Mouse (Mus musculus) CH12F3 (cell line): ENCODE data around the gene Supt7l.
"Not testable (repeated sequence)": the region's sequence is repeated elsewhere in the genome, so short reads cannot be mapped to it uniquely, and the experiment has no call there.

Source experiments
- in situ Hi-C: fragments of 300-500 bp; cut with MboI; formaldehyde crosslinking; loops from 2 replicates; pipeline ENCODE4 v1.14.3; 2020; ENCODE audit warnings: low sequenced_read_pairs

Supt7l gene

GRCm38 (mm10) chr5:31527707-31528106, at the start of gene Supt7l:
Supt7l (minus strand) TSS chr5:31527807.
- in situ Hi-C loops = not testable (repeated sequence)

- in situ Hi-C loops = loop anchor here (25.0 kb wide), 2 partner anchors 611 to 911 kb away; no protein-coding TSS in a partner anchor
Observed at GRCm38 (mm10) chr5:31576539-31576975, 49.0 kb upstream of the Supt7l start.

GRCm38 (mm10) chr5:31573722-31574121, 46.1 kb upstream of the Supt7l start:
- in situ Hi-C loops = no loop called here

- in situ Hi-C loops = no loop called here
Observed at GRCm38 (mm10) chr5:31571023-31571608, 43.5 kb upstream of the Supt7l start.

GRCm38 (mm10) chr5:31567951-31568657, 40.5 kb upstream of the Supt7l start:
- in situ Hi-C loops = no loop called here

- in situ Hi-C loops = no loop called here
Observed at GRCm38 (mm10) chr5:31566457-31566856, 38.9 kb upstream of the Supt7l start.

- in situ Hi-C loops = no loop called here
Observed at GRCm38 (mm10) chr5:31566026-31566425, 38.4 kb upstream of the Supt7l start.

GRCm38 (mm10) chr5:31564976-31565375, 37.4 kb upstream of the Supt7l start:
- in situ Hi-C loops = no loop called here

GRCm38 (mm10) chr5:31563905-31564304, 36.3 kb upstream of the Supt7l start:
- in situ Hi-C loops = no loop called here

- in situ Hi-C loops = no loop called here
Observed at GRCm38 (mm10) chr5:31563496-31563895, 35.9 kb upstream of the Supt7l start.

GRCm38 (mm10) chr5:31562036-31562666, 34.5 kb upstream of the Supt7l start:
- in situ Hi-C loops = no loop called here

- in situ Hi-C loops = no loop called here
Observed at GRCm38 (mm10) chr5:31560352-31560751, 32.7 kb upstream of the Supt7l start.

GRCm38 (mm10) chr5:31559401-31559800, 31.8 kb upstream of the Supt7l start:
- in situ Hi-C loops = no loop called here

- in situ Hi-C loops = no loop called here
Observed at GRCm38 (mm10) chr5:31535228-31535627, 7.6 kb upstream of the Supt7l start.

GRCm38 (mm10) chr5:31528560-31528959, 953 bp upstream of the Supt7l start:
- in situ Hi-C loops = no loop called here

- in situ Hi-C loops = no loop called here
Observed at GRCm38 (mm10) chr5:31527117-31527680, 408 bp downstream of the Supt7l start.

GRCm38 (mm10) chr5:31526354-31527116, 1.1 kb downstream of the Supt7l start, which contains the start of gene Slc4a1ap:
Slc4a1ap (plus strand) TSS chr5:31526995.
- in situ Hi-C loops = no loop called here

- in situ Hi-C loops = no loop called here
Observed at GRCm38 (mm10) chr5:31520556-31520955, 7.1 kb downstream of the Supt7l start.

- in situ Hi-C loops = no loop called here
Observed at GRCm38 (mm10) chr5:31512481-31512880, 15.1 kb downstream of the Supt7l start.

- in situ Hi-C loops = no loop called here
Observed at GRCm38 (mm10) chr5:31504843-31505242, 22.8 kb downstream of the Supt7l start.
